Mouse (Mus musculus): ENCODE data around the gene Smim24. TPM values are rescaled to one million over a fixed set of nuclear protein-coding genes. Genes with fewer than 3 reads are reported as not detected.

The Smim24 gene
- polyA plus RNA-seq, 1 experiment = 5.3 TPM

- Histone ChIP-seq H3K9me3 (replicated peaks; ENCODE audit: control insufficient read depth, insufficient read depth, low read length, poor library complexity, severe bottlenecking) (no peaks in the 10 kb centered on the region), H3K27me3 (ENCODE audit: control insufficient read depth, insufficient read depth, low read length, poor library complexity, severe bottlenecking) (no peaks in the 10 kb centered on the region), H3K4me3 (ENCODE audit: low read depth, low read length) (no peak overlapping the region), H3K9ac (ENCODE audit: low read depth, poor library complexity, severe bottlenecking) (no peak overlapping the region), H3K36me3 (ENCODE audit: control insufficient read depth, insufficient read depth, low read length, poor library complexity, severe bottlenecking) (no peaks in the 10 kb centered on the region), H3K4me1 (ENCODE audit: control insufficient read depth, insufficient read depth, low read length) (peaks cover 22% of the 10 kb centered on the region), H3K27ac (ENCODE audit: insufficient read depth, low read length) (no peak overlapping the region)
- no peak for TF ChIP-seq CTCF (IDR thresholded peaks at IDR 0.05; ENCODE audit: low read depth, low read length)
- no peak for TF ChIP-seq POLR2A (IDR thresholded peaks at IDR 0.05; ENCODE audit: insufficient read depth, low read length)
- TF ChIP-seq EP300 (IDR thresholded peaks at IDR 0.05; ENCODE audit: insufficient read depth, low read depth, low read length) = no peak
These were observed 13.9 kb downstream of the Smim24 start for GRCm38 (mm10) chr10:81406504-81407440.

GRCm38 (mm10) chr10:81407539-81408423, 14.9 kb downstream of the Smim24 start:
- Histone ChIP-seq H3K27me3 (ENCODE audit: control insufficient read depth, insufficient read depth, low read length, poor library complexity, severe bottlenecking) (no peaks in the 10 kb centered on the region), H3K27ac (ENCODE audit: insufficient read depth, low read length) (no peak overlapping the region), H3K36me3 (ENCODE audit: control insufficient read depth, insufficient read depth, low read length, poor library complexity, severe bottlenecking) (no peaks in the 10 kb centered on the region), H3K9ac (ENCODE audit: low read depth, poor library complexity, severe bottlenecking) (no peak overlapping the region), H3K4me3 (ENCODE audit: low read depth, low read length) (peak overlapping the region; percentile 36), H3K4me1 (ENCODE audit: control insufficient read depth, insufficient read depth, low read length) (peaks cover 24% of the 10 kb centered on the region), H3K9me3 (replicated peaks; ENCODE audit: control insufficient read depth, insufficient read depth, low read length, poor library complexity, severe bottlenecking) (no peaks in the 10 kb centered on the region)
- no peak for TF ChIP-seq CTCF (IDR thresholded peaks at IDR 0.05; ENCODE audit: low read depth, low read length)
- TF ChIP-seq EP300 (IDR thresholded peaks at IDR 0.05; ENCODE audit: insufficient read depth, low read depth, low read length) = no peak
- no peak for TF ChIP-seq POLR2A (IDR thresholded peaks at IDR 0.05; ENCODE audit: insufficient read depth, low read length)

GRCm38 (mm10) chr10:81408424-81408729, 15.5 kb downstream of the Smim24 start:
- TF ChIP-seq POLR2A (IDR thresholded peaks at IDR 0.05; ENCODE audit: insufficient read depth, low read length) = no peak
- TF ChIP-seq EP300 (IDR thresholded peaks at IDR 0.05; ENCODE audit: insufficient read depth, low read depth, low read length) = no peak
- no peak for TF ChIP-seq CTCF (IDR thresholded peaks at IDR 0.05; ENCODE audit: low read depth, low read length)
- Histone ChIP-seq H3K27me3 (ENCODE audit: control insufficient read depth, insufficient read depth, low read length, poor library complexity, severe bottlenecking) (no peaks in the 10 kb centered on the region), H3K27ac (ENCODE audit: insufficient read depth, low read length) (no peak overlapping the region), H3K9ac (ENCODE audit: low read depth, poor library complexity, severe bottlenecking) (no peak overlapping the region), H3K9me3 (replicated peaks; ENCODE audit: control insufficient read depth, insufficient read depth, low read length, poor library complexity, severe bottlenecking) (no peaks in the 10 kb centered on the region), H3K4me3 (ENCODE audit: low read depth, low read length) (0 out of 2 replicates have a peak overlapping the region, but pooled peaks have one; percentile 18), H3K36me3 (ENCODE audit: control insufficient read depth, insufficient read depth, low read length, poor library complexity, severe bottlenecking) (no peaks in the 10 kb centered on the region), H3K4me1 (ENCODE audit: control insufficient read depth, insufficient read depth, low read length) (peaks cover 25% of the 10 kb centered on the region)

GRCm38 (mm10) chr10:81408871-81409291, 16.0 kb downstream of the Smim24 start:
- H3K4me3 ChIP-seq (ENCODE audit: low read depth, low read length) = 0 out of 2 replicates have a peak overlapping the region, but pooled peaks have one; percentile 18
- no peaks in the 10 kb centered on the region for H3K36me3 ChIP-seq (ENCODE audit: control insufficient read depth, insufficient read depth, low read length, poor library complexity, severe bottlenecking)
- TF ChIP-seq EP300 (IDR thresholded peaks at IDR 0.05; ENCODE audit: insufficient read depth, low read depth, low read length) (no peak), CTCF (IDR thresholded peaks at IDR 0.05; ENCODE audit: low read depth, low read length) (no peak), POLR2A (IDR thresholded peaks at IDR 0.05; ENCODE audit: insufficient read depth, low read length) (no peak)

GRCm38 (mm10) chr10:81409330-81409729, 16.5 kb downstream of the Smim24 start:
- Histone ChIP-seq H3K27ac (ENCODE audit: insufficient read depth, low read length) (peak overlapping the region; percentile 46), H3K9me3 (replicated peaks; ENCODE audit: control insufficient read depth, insufficient read depth, low read length, poor library complexity, severe bottlenecking) (no peaks in the 10 kb centered on the region), H3K27me3 (ENCODE audit: control insufficient read depth, insufficient read depth, low read length, poor library complexity, severe bottlenecking) (no peaks in the 10 kb centered on the region), H3K4me3 (ENCODE audit: low read depth, low read length) (peak overlapping the region; percentile 42), H3K4me1 (ENCODE audit: control insufficient read depth, insufficient read depth, low read length) (peaks cover 28% of the 10 kb centered on the region), H3K36me3 (ENCODE audit: control insufficient read depth, insufficient read depth, low read length, poor library complexity, severe bottlenecking) (no peaks in the 10 kb centered on the region), H3K9ac (ENCODE audit: low read depth, poor library complexity, severe bottlenecking) (no peak overlapping the region)
- TF ChIP-seq CTCF (IDR thresholded peaks at IDR 0.05; ENCODE audit: low read depth, low read length) = no peak
- no peak for TF ChIP-seq POLR2A (IDR thresholded peaks at IDR 0.05; ENCODE audit: insufficient read depth, low read length)
- TF ChIP-seq EP300 (IDR thresholded peaks at IDR 0.05; ENCODE audit: insufficient read depth, low read depth, low read length) = no peak

More at GRCm38 (mm10) chr10:81408871-81409291, 16.0 kb downstream of the Smim24 start:
- Histone ChIP-seq H3K27ac (ENCODE audit: insufficient read depth, low read length) (0 out of 2 replicates have a peak overlapping the region, but pooled peaks have one; percentile 21), H3K27me3 (ENCODE audit: control insufficient read depth, insufficient read depth, low read length, poor library complexity, severe bottlenecking) (no peaks in the 10 kb centered on the region), H3K9ac (ENCODE audit: low read depth, poor library complexity, severe bottlenecking) (no peak overlapping the region), H3K9me3 (replicated peaks; ENCODE audit: control insufficient read depth, insufficient read depth, low read length, poor library complexity, severe bottlenecking) (no peaks in the 10 kb centered on the region), H3K4me1 (ENCODE audit: control insufficient read depth, insufficient read depth, low read length) (peaks cover 28% of the 10 kb centered on the region)

All from ES-Bruce4 (cell line).